Mouse (Mus musculus): ENCODE measurements around the gene Tyk2. TPM values are rescaled to one million over a fixed set of nuclear protein-coding genes. Genes with fewer than 3 reads are reported as not detected.

Tyk2 gene
- polyA plus RNA-seq, 1 experiment from 2014 or later: 5.4 TPM

- Histone ChIP-seq H3K27ac (replicated peaks; ENCODE audit: low read depth, low read length) (no peak overlapping the region), H3K4me3 (ENCODE audit: low read depth, low read length) (no peak overlapping the region), H3K9me3 (replicated peaks; ENCODE audit: control insufficient read depth, low read length) (no peaks in the 10 kb centered on the region), H3K4me1 (ENCODE audit: control insufficient read depth, insufficient read depth, low read length) (no peaks in the 10 kb centered on the region), H3K4me2 (ENCODE audit: low read depth, low read length) (no peak overlapping the region), H3K27me3 (ENCODE audit: control insufficient read depth, insufficient read depth, low read length) (no peaks in the 10 kb centered on the region), H3K36me3 (replicated peaks; ENCODE audit: control insufficient read depth, insufficient read depth, low read depth, low read length) (peaks cover 45% of the 10 kb centered on the region), H3K9ac (replicated peaks; ENCODE audit: low read length) (no peak overlapping the region)
- DNase-seq (ENCODE audit: low spot score): no peak
- ATAC-seq (replicated peaks; ENCODE audit: insufficient number of reproducible peaks, low FRiP score, low TSS enrichment, low read depth): no peak
- 93% methylated on average over 3 of the region's 3 CpGs for WGBS
Observed at GRCm38 (mm10) chr9:21083324-21083723, 47.7 kb downstream of the Tyk2 start.

- H3K27ac ChIP-seq (replicated peaks; ENCODE audit: low read depth, low read length): no peak overlapping the region
- no peak for DNase-seq (ENCODE audit: low spot score)
- no peak for ATAC-seq (replicated peaks; ENCODE audit: insufficient number of reproducible peaks, low FRiP score, low TSS enrichment, low read depth)
- no peak overlapping the region for H3K4me2 ChIP-seq (ENCODE audit: low read depth, low read length)
- H3K27me3 ChIP-seq (ENCODE audit: control insufficient read depth, insufficient read depth, low read length): no peaks in the 10 kb centered on the region
- no peaks in the 10 kb centered on the region for H3K4me1 ChIP-seq (ENCODE audit: control insufficient read depth, insufficient read depth, low read length)
- 95% methylated on average over 9 of the region's 9 CpGs for WGBS
- H3K36me3 ChIP-seq (replicated peaks; ENCODE audit: control insufficient read depth, insufficient read depth, low read depth, low read length): peaks cover 47% of the 10 kb centered on the region
- no peak overlapping the region for H3K4me3 ChIP-seq (ENCODE audit: low read depth, low read length)
- no peaks in the 10 kb centered on the region for H3K9me3 ChIP-seq (replicated peaks; ENCODE audit: control insufficient read depth, low read length)
- H3K9ac ChIP-seq (replicated peaks; ENCODE audit: low read length): no peak overlapping the region
Observed at GRCm38 (mm10) chr9:21081127-21081526, 49.9 kb downstream of the Tyk2 start.

GRCm38 (mm10) chr9:21075625-21076024, 55.4 kb downstream of the Tyk2 start:
- H3K9me3 ChIP-seq (replicated peaks; ENCODE audit: control insufficient read depth, low read length): no peaks in the 10 kb centered on the region
- no peak overlapping the region for H3K4me2 ChIP-seq (ENCODE audit: low read depth, low read length)
- H3K27me3 ChIP-seq (ENCODE audit: control insufficient read depth, insufficient read depth, low read length): no peaks in the 10 kb centered on the region
- whole genome bisulfite sequencing: 86% methylated on average over 3 of the region's 3 CpGs
- no peak overlapping the region for H3K9ac ChIP-seq (replicated peaks; ENCODE audit: low read length)
- H3K36me3 ChIP-seq (replicated peaks; ENCODE audit: control insufficient read depth, insufficient read depth, low read depth, low read length): peaks cover 29% of the 10 kb centered on the region
- ATAC-seq (replicated peaks; ENCODE audit: insufficient number of reproducible peaks, low FRiP score, low TSS enrichment, low read depth) (no peak), DNase-seq (ENCODE audit: low spot score) (no peak)
- no peak overlapping the region for H3K4me3 ChIP-seq (ENCODE audit: low read depth, low read length)
- no peak overlapping the region for H3K27ac ChIP-seq (replicated peaks; ENCODE audit: low read depth, low read length)
- no peaks in the 10 kb centered on the region for H3K4me1 ChIP-seq (ENCODE audit: control insufficient read depth, insufficient read depth, low read length)

- H3K4me3 ChIP-seq (ENCODE audit: low read depth, low read length): no peak overlapping the region
- H3K9ac ChIP-seq (replicated peaks; ENCODE audit: low read length): no peak overlapping the region
Observed at GRCm38 (mm10) chr9:21074173-21074572, 56.9 kb downstream of the Tyk2 start.

GRCm38 (mm10) chr9:21073044-21073840, 57.8 kb downstream of the Tyk2 start, which contains the start of the genes Gm49373 and Fdx1l:
Gene Gm49373 (minus strand): TSS chr9:21073096.
Gene Fdx1l (minus strand): TSS chr9:21073614.
- peak within 1 kb of the TSS; percentile 92 for H3K9ac ChIP-seq (replicated peaks; ENCODE audit: low read length)
- peak within 1 kb of the TSS; percentile 84 for H3K4me3 ChIP-seq (ENCODE audit: low read depth, low read length)
- DNase-seq (ENCODE audit: low spot score) (peak; percentile 92), ATAC-seq (replicated peaks; ENCODE audit: insufficient number of reproducible peaks, low FRiP score, low TSS enrichment, low read depth) (peak; percentile 90)
- H3K9me3 ChIP-seq (replicated peaks; ENCODE audit: control insufficient read depth, low read length): no peaks in the 10 kb centered on the region
- H3K36me3 ChIP-seq (replicated peaks; ENCODE audit: control insufficient read depth, insufficient read depth, low read depth, low read length): peaks cover 10% of the 10 kb centered on the region
- no peaks in the 10 kb centered on the region for H3K4me1 ChIP-seq (ENCODE audit: control insufficient read depth, insufficient read depth, low read length)
- H3K4me2 ChIP-seq (ENCODE audit: low read depth, low read length): peak within 1 kb of the TSS; percentile 89
- no peaks in the 10 kb centered on the region for H3K27me3 ChIP-seq (ENCODE audit: control insufficient read depth, insufficient read depth, low read length)
- 2% methylated on average over 58 of the region's 58 CpGs for whole genome bisulfite sequencing
- 0 out of 2 replicates have a peak within 1 kb of the TSS, but pooled peaks have one; percentile 7 for H3K27ac ChIP-seq (replicated peaks; ENCODE audit: low read depth, low read length)

More at GRCm38 (mm10) chr9:21074173-21074572, 56.9 kb downstream of the Tyk2 start:
- no peak for DNase-seq (ENCODE audit: low spot score)
- WGBS: 94% methylated on average over 1 of the region's 1 CpGs
- H3K27me3 ChIP-seq (ENCODE audit: control insufficient read depth, insufficient read depth, low read length): no peaks in the 10 kb centered on the region
- H3K9me3 ChIP-seq (replicated peaks; ENCODE audit: control insufficient read depth, low read length): no peaks in the 10 kb centered on the region
- ATAC-seq (replicated peaks; ENCODE audit: insufficient number of reproducible peaks, low FRiP score, low TSS enrichment, low read depth): no peak
- no peak overlapping the region for H3K27ac ChIP-seq (replicated peaks; ENCODE audit: low read depth, low read length)
- no peaks in the 10 kb centered on the region for H3K4me1 ChIP-seq (ENCODE audit: control insufficient read depth, insufficient read depth, low read length)
- H3K36me3 ChIP-seq (replicated peaks; ENCODE audit: control insufficient read depth, insufficient read depth, low read depth, low read length): peaks cover 16% of the 10 kb centered on the region
- no peak overlapping the region for H3K4me2 ChIP-seq (ENCODE audit: low read depth, low read length)

GRCm38 (mm10) chr9:21072641-21073040, 58.4 kb downstream of the Tyk2 start:
- peak; percentile 5 for DNase-seq (ENCODE audit: low spot score)
- H3K4me1 ChIP-seq (ENCODE audit: control insufficient read depth, insufficient read depth, low read length): no peaks in the 10 kb centered on the region
- H3K27me3 ChIP-seq (ENCODE audit: control insufficient read depth, insufficient read depth, low read length): no peaks in the 10 kb centered on the region
- 16% methylated on average over 4 of the region's 4 CpGs for WGBS
- H3K4me3 ChIP-seq (ENCODE audit: low read depth, low read length): peak overlapping the region; percentile 84
- peak overlapping the region; percentile 92 for H3K9ac ChIP-seq (replicated peaks; ENCODE audit: low read length)
- H3K4me2 ChIP-seq (ENCODE audit: low read depth, low read length): peak overlapping the region; percentile 89
- no peak for ATAC-seq (replicated peaks; ENCODE audit: insufficient number of reproducible peaks, low FRiP score, low TSS enrichment, low read depth)
- peaks cover 10% of the 10 kb centered on the region for H3K36me3 ChIP-seq (replicated peaks; ENCODE audit: control insufficient read depth, insufficient read depth, low read depth, low read length)
- no peak overlapping the region for H3K27ac ChIP-seq (replicated peaks; ENCODE audit: low read depth, low read length)
- H3K9me3 ChIP-seq (replicated peaks; ENCODE audit: control insufficient read depth, low read length): no peaks in the 10 kb centered on the region

GRCm38 (mm10) chr9:21067006-21067684, 63.9 kb downstream of the Tyk2 start, which contains the start of gene Zglp1:
Gene Zglp1 (minus strand): TSS chr9:21067093.
- Histone ChIP-seq H3K4me1 (ENCODE audit: control insufficient read depth, insufficient read depth, low read length) (no peaks in the 10 kb centered on the region), H3K9me3 (replicated peaks; ENCODE audit: control insufficient read depth, low read length) (no peaks in the 10 kb centered on the region), H3K9ac (replicated peaks; ENCODE audit: low read length) (no peak within 1 kb of the TSS), H3K27ac (replicated peaks; ENCODE audit: low read depth, low read length) (no peak within 1 kb of the TSS), H3K4me2 (ENCODE audit: low read depth, low read length) (no peak within 1 kb of the TSS), H3K4me3 (ENCODE audit: low read depth, low read length) (no peak within 1 kb of the TSS), H3K36me3 (replicated peaks; ENCODE audit: control insufficient read depth, insufficient read depth, low read depth, low read length) (no peaks in the 10 kb centered on the region; the same call in none of the 2 replicates), H3K27me3 (ENCODE audit: control insufficient read depth, insufficient read depth, low read length) (no peaks in the 10 kb centered on the region)
- ATAC-seq (replicated peaks; ENCODE audit: insufficient number of reproducible peaks, low FRiP score, low TSS enrichment, low read depth) (no peak), DNase-seq (ENCODE audit: low spot score) (no peak)
- 85% methylated on average over 27 of the region's 27 CpGs for WGBS

- no peaks in the 10 kb centered on the region; the same call in none of the 2 replicates for H3K36me3 ChIP-seq (replicated peaks; ENCODE audit: control insufficient read depth, insufficient read depth, low read depth, low read length)
- DNase-seq (ENCODE audit: low spot score): no peak
- no peaks in the 10 kb centered on the region for H3K9me3 ChIP-seq (replicated peaks; ENCODE audit: control insufficient read depth, low read length)
- no peak overlapping the region for H3K27ac ChIP-seq (replicated peaks; ENCODE audit: low read depth, low read length)
- H3K4me3 ChIP-seq (ENCODE audit: low read depth, low read length): no peak overlapping the region
- 77% methylated on average over 2 of the region's 2 CpGs for WGBS
- no peak for ATAC-seq (replicated peaks; ENCODE audit: insufficient number of reproducible peaks, low FRiP score, low TSS enrichment, low read depth)
- no peak overlapping the region for H3K9ac ChIP-seq (replicated peaks; ENCODE audit: low read length)
- H3K4me1 ChIP-seq (ENCODE audit: control insufficient read depth, insufficient read depth, low read length): no peaks in the 10 kb centered on the region
- H3K4me2 ChIP-seq (ENCODE audit: low read depth, low read length): no peak overlapping the region
- H3K27me3 ChIP-seq (ENCODE audit: control insufficient read depth, insufficient read depth, low read length): no peaks in the 10 kb centered on the region
Observed at GRCm38 (mm10) chr9:21062928-21063327, 68.1 kb downstream of the Tyk2 start.

All from embryonic facial prominence, embryonic 11.5 days (tissue).